Mouse (Mus musculus) WW6 (cell line): Measurements from ENCODE around the gene Cpz.
A peak's percentile ranks its signal among the peaks of the same experiment; 100 is the strongest.

ENCODE experiments used
- DNase-seq: peaks from one replicate; pipeline ENCODE4 v3.0.0-alpha.2; 2013; ENCODE audit warnings: low read depth, low spot score

The Cpz gene

GRCm38 (mm10) chr5:35530442-35530841, 4.9 kb upstream of the Cpz start:
- no peak for DNase-seq

GRCm38 (mm10) chr5:35524381-35524780, 1.1 kb downstream of the Cpz start:
- DNase-seq: no peak

- no peak for DNase-seq
These were observed 1.8 kb downstream of the Cpz start for GRCm38 (mm10) chr5:35523735-35524134.

- DNase-seq: no peak
These were observed 8.7 kb downstream of the Cpz start for GRCm38 (mm10) chr5:35516781-35517180.

- peak; percentile 47 for DNase-seq
These were observed 14.9 kb downstream of the Cpz start for GRCm38 (mm10) chr5:35510589-35510988.

GRCm38 (mm10) chr5:35505016-35505415, 20.5 kb downstream of the Cpz start:
- no peak for DNase-seq

- no peak for DNase-seq
These were observed 28.2 kb downstream of the Cpz start for GRCm38 (mm10) chr5:35497344-35497743.

GRCm38 (mm10) chr5:35495989-35496388, 29.5 kb downstream of the Cpz start:
- DNase-seq: no peak

- DNase-seq: no peak
These were observed 30.6 kb downstream of the Cpz start for GRCm38 (mm10) chr5:35494773-35495390.

GRCm38 (mm10) chr5:35493770-35494169, 31.7 kb downstream of the Cpz start:
- DNase-seq: no peak

GRCm38 (mm10) chr5:35479521-35479920, 46.0 kb downstream of the Cpz start:
- DNase-seq: no peak

- no peak for DNase-seq
These were observed 50.3 kb downstream of the Cpz start for GRCm38 (mm10) chr5:35475236-35475635.

- DNase-seq: no peak
These were observed 54.5 kb downstream of the Cpz start for GRCm38 (mm10) chr5:35470885-35471528.

GRCm38 (mm10) chr5:35465966-35466635, 59.4 kb downstream of the Cpz start:
- no peak for DNase-seq

GRCm38 (mm10) chr5:35462081-35462480, 63.4 kb downstream of the Cpz start:
- no peak for DNase-seq

GRCm38 (mm10) chr5:35459760-35460159, 65.7 kb downstream of the Cpz start:
- DNase-seq: no peak

- DNase-seq: no peak
These were observed 67.2 kb downstream of the Cpz start for GRCm38 (mm10) chr5:35458267-35458666.

- no peak for DNase-seq
These were observed 68.1 kb downstream of the Cpz start for GRCm38 (mm10) chr5:35457364-35457763.

GRCm38 (mm10) chr5:35454187-35454800, 71.2 kb downstream of the Cpz start:
- DNase-seq: no peak
